ENCODE assay signal across 28 mouse cellular contexts in genomic region chrX:38120982-38121381, GRCm38 (mm10). TPM values are rescaled to one million over a fixed set of nuclear protein-coding genes. Genes with fewer than 3 reads are reported as not detected.
A peak's percentile ranks its signal among the peaks of the same experiment; 100 is the strongest.
DNase-seq lines count a peak whose midpoint lies in the region; ATAC-seq and TF ChIP-seq lines count a peak whose summit lies in the region.
"Had no signal": no experiment of that assay in that cellular context is flagged by ENCODE, and none has a peak within 500 bp of the region (broad histone marks: within the 10 kb centered on the region; RNA-seq: fewer than 3 reads in every experiment).

Gene Rhox13 (plus strand): TSS chrX:38121219.

- H3K4me3 ChIP-seq in CH12.LX (replicated peaks in 1 of 3; ENCODE audit: low read depth in 2 of 3, low read length in 2 of 3, poor library complexity in 1 of 3) (peak within 1 kb of the TSS in 2 of 3 experiments; percentile 56 to 71), E14TG2a.4 (replicated peaks; ENCODE audit: low read length) (peak within 1 kb of the TSS; percentile 56), ES-E14 (ENCODE audit: insufficient read depth in 1 of 2, low read depth in 1 of 2, low read length in 2 of 2, poor library complexity in 1 of 2, severe bottlenecking in 1 of 2) (peak within 1 kb of the TSS; percentile 40 to 51)
- no peak within 1 kb of the TSS for H3K4me3 ChIP-seq in midbrain, embryonic 16.5 days (ENCODE audit: low read depth, low read length)
- no peak within 1 kb of the TSS for H3K4me3 ChIP-seq in hindbrain, embryonic 16.5 days (ENCODE audit: low read length)
- H3K4me3 ChIP-seq in heart, embryonic 10.5 days, result no peak within 1 kb of the TSS
- H3K4me3 ChIP-seq: embryonic facial prominence, embryonic 10.5 days; embryonic facial prominence, embryonic 12.5 days had no signal

- peak; percentile 68 for TF ChIP-seq POLR2A in CH12.LX (IDR thresholded peaks at IDR 0.05; ENCODE audit: low read depth, low read length)

- no peak for TF ChIP-seq EP300 in CH12.LX (IDR thresholded peaks at IDR 0.05; ENCODE audit: low read length)

- TF ChIP-seq CTCF in CH12.LX (conservative IDR thresholded peaks at IDR 0.05 in 1 of 2, IDR thresholded peaks at IDR 0.05 in 1 of 2; ENCODE audit: low read depth in 2 of 2, low read length in 2 of 2), result no peak
- TF ChIP-seq CTCF in E14TG2a.4 (conservative IDR thresholded peaks at IDR 0.05; ENCODE audit: low read length), result no peak

- H3K27me3 ChIP-seq in CH12.LX (replicated peaks) (no peaks in the 10 kb centered on the region), E14TG2a.4 (ENCODE audit: insufficient read depth, low read length) (peaks cover 15% of the 10 kb centered on the region)
- no peaks in the 10 kb centered on the region for H3K27me3 ChIP-seq in midbrain, embryonic 16.5 days (ENCODE audit: control insufficient read depth, insufficient read depth, low read depth, low read length)
- H3K27me3 ChIP-seq in hindbrain, embryonic 16.5 days (replicated peaks; ENCODE audit: control insufficient read depth, insufficient read depth, low read length), result no peaks in the 10 kb centered on the region
- no peaks in the 10 kb centered on the region for H3K27me3 ChIP-seq in heart, embryonic 10.5 days (ENCODE audit: insufficient read depth, poor library complexity, severe bottlenecking)
- H3K27me3 ChIP-seq: embryonic facial prominence, embryonic 12.5 days had no signal

- peaks cover 2% of the 10 kb centered on the region for H3K9me3 ChIP-seq in CH12.LX (replicated peaks; ENCODE audit: low read length)
- peaks cover 7% of the 10 kb centered on the region; the same call in 1 of the 2 replicates for H3K9me3 ChIP-seq in E14TG2a.4 (ENCODE audit: low read length)
- no peaks in the 10 kb centered on the region for H3K9me3 ChIP-seq in ES-E14 (ENCODE audit: control insufficient read depth, insufficient read depth, low read depth, low read length)
- peaks cover 14% of the 10 kb centered on the region; the same call in 1 of the 2 replicates for H3K9me3 ChIP-seq in midbrain, embryonic 16.5 days (replicated peaks; ENCODE audit: control insufficient read depth, low read length, poor library complexity, severe bottlenecking)
- H3K9me3 ChIP-seq in hindbrain, embryonic 16.5 days (ENCODE audit: control insufficient read depth, low read length), result peaks cover 18% of the 10 kb centered on the region
- H3K9me3 ChIP-seq in heart, embryonic 10.5 days, result peaks cover 17% of the 10 kb centered on the region; the same call in 1 of the 2 replicates

- H3K27ac ChIP-seq in CH12.LX (ENCODE audit: insufficient read depth, low read depth) (peak within 1 kb of the TSS; percentile 58), ES-E14 (ENCODE audit: insufficient read depth, low read depth, low read length, poor library complexity, severe bottlenecking) (no peak within 1 kb of the TSS)
- H3K27ac ChIP-seq in midbrain, embryonic 16.5 days (ENCODE audit: low read length), result no peak within 1 kb of the TSS
- H3K27ac ChIP-seq in hindbrain, embryonic 16.5 days (ENCODE audit: low read depth, low read length), result no peak within 1 kb of the TSS
- no peak within 1 kb of the TSS for H3K27ac ChIP-seq in heart, embryonic 10.5 days
- H3K27ac ChIP-seq: embryonic facial prominence, embryonic 10.5 days; embryonic facial prominence, embryonic 12.5 days had no signal

- H3K9ac ChIP-seq in CH12.LX (ENCODE audit: insufficient read depth, low read depth) (peak within 1 kb of the TSS; percentile 67), ES-E14 (ENCODE audit: insufficient read depth, low read depth, low read length, poor library complexity, severe bottlenecking) (no peak within 1 kb of the TSS; the same call in 1 of the 2 replicates)
- H3K9ac ChIP-seq in midbrain, embryonic 16.5 days (ENCODE audit: low read depth, low read length), result no peak within 1 kb of the TSS
- H3K9ac ChIP-seq in hindbrain, embryonic 16.5 days (ENCODE audit: low read depth, low read length), result no peak within 1 kb of the TSS
- H3K9ac ChIP-seq: embryonic facial prominence, embryonic 12.5 days had no signal

- in situ Hi-C loops in CH12.LX (cut with MboI; ENCODE audit: low pct_ligation_motif_present, low pct_unique_long_range_greater_than_20kb, low sequenced_read_pairs), result no loop called here
- in situ Hi-C loops in ES-E14 (cut with MboI; ENCODE audit: low sequenced_read_pairs in 2 of 2, unreplicated experiment in 2 of 2), result no loop called here

- peak within 1 kb of the TSS; percentile 21; the same call in 1 of the 2 replicates for H3K4me2 ChIP-seq in CH12.LX (ENCODE audit: insufficient read depth, low read depth, poor library complexity, severe bottlenecking)
- H3K4me2 ChIP-seq in midbrain, embryonic 16.5 days (ENCODE audit: low read length), result no peak within 1 kb of the TSS
- H3K4me2 ChIP-seq in hindbrain, embryonic 16.5 days (ENCODE audit: low read length), result no peak within 1 kb of the TSS
- H3K4me2 ChIP-seq: embryonic facial prominence, embryonic 12.5 days had no signal

- no peak for TF ChIP-seq RAD21 in CH12.LX (IDR thresholded peaks at IDR 0.05; ENCODE audit: low read depth, low read length)

- peaks cover 33% of the 10 kb centered on the region for H3K79me2 ChIP-seq in CH12.LX (replicated peaks; ENCODE audit: control insufficient read depth, extremely low read depth, insufficient read depth, poor library complexity, severe bottlenecking)

- no peaks in the 10 kb centered on the region for H3K36me3 ChIP-seq in CH12.LX (replicated peaks in 1 of 2; ENCODE audit: control insufficient read depth in 1 of 2, insufficient read depth in 1 of 2, low read length in 1 of 2)
- H3K36me3 ChIP-seq in E14TG2a.4 (ENCODE audit: insufficient read depth, low read length), result no peaks in the 10 kb centered on the region
- no peaks in the 10 kb centered on the region for H3K36me3 ChIP-seq in ES-E14 (ENCODE audit: control insufficient read depth, insufficient read depth, low read length, poor library complexity, severe bottlenecking)
- H3K36me3 ChIP-seq in midbrain, embryonic 16.5 days (ENCODE audit: control insufficient read depth, insufficient read depth, low read length), result no peaks in the 10 kb centered on the region
- no peaks in the 10 kb centered on the region for H3K36me3 ChIP-seq in hindbrain, embryonic 16.5 days (ENCODE audit: control insufficient read depth, insufficient read depth, low read length)
- no peaks in the 10 kb centered on the region for H3K36me3 ChIP-seq in heart, embryonic 10.5 days
- H3K36me3 ChIP-seq: embryonic facial prominence, embryonic 10.5 days; embryonic facial prominence, embryonic 12.5 days had no signal

- WGBS in midbrain, embryonic 16.5 days, result 98% methylated on average over 20 of the region's 20 CpGs
- WGBS in hindbrain, embryonic 16.5 days, result 98% methylated on average over 20 of the region's 20 CpGs
- 90% methylated on average over 20 of the region's 20 CpGs for WGBS in heart, embryonic 10.5 days

- no peaks in the 10 kb centered on the region for H3K4me1 ChIP-seq in CH12.LX (ENCODE audit: control insufficient read depth in 1 of 2, insufficient read depth in 2 of 2)
- no peaks in the 10 kb centered on the region for H3K4me1 ChIP-seq in E14TG2a.4 (replicated peaks; ENCODE audit: low read depth, low read length)
- H3K4me1 ChIP-seq in ES-E14 (ENCODE audit: control insufficient read depth in 2 of 2, insufficient read depth in 2 of 2, low read length in 2 of 2, poor library complexity in 1 of 2), result no peaks in the 10 kb centered on the region
- no peaks in the 10 kb centered on the region for H3K4me1 ChIP-seq in midbrain, embryonic 16.5 days (ENCODE audit: control insufficient read depth, insufficient read depth, low read length)
- no peaks in the 10 kb centered on the region for H3K4me1 ChIP-seq in hindbrain, embryonic 16.5 days (ENCODE audit: control insufficient read depth, insufficient read depth, low read depth, low read length)
- no peaks in the 10 kb centered on the region for H3K4me1 ChIP-seq in heart, embryonic 10.5 days
- H3K4me1 ChIP-seq: embryonic facial prominence, embryonic 10.5 days; embryonic facial prominence, embryonic 12.5 days had no signal

- no peak for DNase-seq in CH12.LX (ENCODE audit: extremely low read depth)
- DNase-seq in ES-E14 (ENCODE audit: low read depth, low spot score), result no peak
- DNase-seq in ZHBTc4 (ENCODE audit: low read depth, low spot score), result peak; percentile 6
- DNase-seq in cerebellum, postnatal 14 days, result no peak
- DNase-seq in heart, embryonic 10.5 days (ENCODE audit: low spot score), result no peak
- DNase-seq: adrenal gland, adult 2 months; adrenal gland, postnatal 10 days; adrenal gland, postnatal 25 days; cerebellum, adult 11 months; cerebellum, adult 18-20 months; cerebellum, adult 8-10 months; cerebellum, adult 9-11 months; cerebellum, postnatal 25 days had no signal

- ATAC-seq in midbrain, embryonic 16.5 days, result no peak
- ATAC-seq in hindbrain, embryonic 16.5 days, result no peak
- ATAC-seq: forebrain, embryonic 14.5 days; forebrain, embryonic 16.5 days had no signal

- dilution Hi-C loops in CH12.LX (cut with MboI; ENCODE audit: extremely low pct_ligation_motif_present, extremely low pct_unique_long_range_greater_than_20kb, low sequenced_read_pairs), result no loop called here

TF ChIP-seq in CH12.LX, 34 proteins besides CTCF, POLR2A, EP300 and RAD21 (continues in another document):
- TF ChIP-seq ELF1 (IDR thresholded peaks at IDR 0.05; ENCODE audit: low read depth, low read length) (no peak), TBP (conservative IDR thresholded peaks at IDR 0.05; ENCODE audit: low read depth, low read length) (0 out of 2 replicates have a peak, but pooled peaks have one; percentile 38), ZNF384 (IDR thresholded peaks at IDR 0.05; ENCODE audit: low read depth, low read length) (no peak), TCF12 (IDR thresholded peaks at IDR 0.05; ENCODE audit: low read depth, low read length) (0 out of 2 replicates have a peak, but pooled peaks have one; percentile 35), RCOR1 (conservative IDR thresholded peaks at IDR 0.05; ENCODE audit: low read depth, low read length) (no peak), NELFE (IDR thresholded peaks at IDR 0.05; ENCODE audit: low read depth, low read length) (no peak)

TF ChIP-seq in ES-E14, 5 proteins besides CTCF, POLR2A, EP300 and RAD21:
- TF ChIP-seq HCFC1 (IDR thresholded peaks at IDR 0.05; ENCODE audit: borderline replicate concordance, insufficient read depth, low read length) (no peak), ZC3H11A (IDR thresholded peaks at IDR 0.05; ENCODE audit: borderline replicate concordance, low read depth, low read length) (no peak), ZNF384 (IDR thresholded peaks at IDR 0.05; ENCODE audit: low read depth, low read length) (no peak), MAFK (IDR thresholded peaks at IDR 0.05; ENCODE audit: insufficient read depth, low read depth, low read length) (no peak), CHD2 (IDR thresholded peaks at IDR 0.05; ENCODE audit: low read depth, low read length) (no peak)

RNA-seq across cellular contexts. Expression of gene Rhox13, which starts in this region (rescaled TPM):
- 223 and 280 TPM in 2 replicates for total RNA-seq in CH12.LX (2012; rRNA removed)
- 2.1 and 2.6 TPM in 2 replicates for total RNA-seq in CH12.LX (2014; rRNA removed)
- 12.9 and 14.2 TPM in 2 replicates for polyA plus RNA-seq in CH12.LX (2012; ENCODE audit: insufficient read length, low read depth)
- 8.0 and 20.7 TPM in 2 replicates for total RNA-seq in ES-E14 (2012; rRNA removed)
- not detected in 2 replicates for polyA plus RNA-seq in midbrain, embryonic 16.5 days (2015; fragmentation: Nextera tagmentation; extraction: Ambion mirVana)
- polyA plus RNA-seq in hindbrain, embryonic 16.5 days (2015; fragmentation: Nextera tagmentation; extraction: Ambion mirVana), result not detected in 2 replicates
- polyA plus RNA-seq in heart, embryonic 10.5 days (2016; fragmentation: Nextera tagmentation; extraction: Ambion mirVana), result not detected in 2 replicates
- total RNA-seq: adrenal gland, adult 2 months; adrenal gland, postnatal 10 days; adrenal gland, postnatal 25 days; adrenal gland, postnatal 4 days; MEL had no signal
- polyA plus RNA-seq: adrenal gland, adult 2 months; brain, embryonic 14.5 days; C2C12; cortical plate, adult 2 months; embryonic facial prominence, embryonic 10.5 days; embryonic facial prominence, embryonic 12.5 days; embryonic facial prominence, embryonic 14.5 days; forebrain, embryonic 11.5 days; forebrain, embryonic 14.5 days; forebrain, embryonic 16.5 days; frontal cortex, adult 2 months had no signal

Comparison
In these comparisons a context has a peak if more than half of its experiments do, and no peak if none do; other contexts are left out.
1. RNA of gene Rhox13 (polyA plus RNA-seq): 12.9 to 14.2 TPM in CH12.LX; not detected in midbrain, embryonic 16.5 days, not detected in hindbrain, embryonic 16.5 days and not detected in heart, embryonic 10.5 days; every median in the first group is over 10 times any median in the second.
2. H3K4me3 ChIP-seq: peak in CH12.LX (2 of 3), E14TG2a.4 (single experiment) and ES-E14 (2 of 2); none in midbrain, embryonic 16.5 days (single experiment), hindbrain, embryonic 16.5 days (single experiment) and heart, embryonic 10.5 days (single experiment).